Mouse (Mus musculus): Measurements from ENCODE around the gene Klc3.

The Klc3 gene

DNA sequence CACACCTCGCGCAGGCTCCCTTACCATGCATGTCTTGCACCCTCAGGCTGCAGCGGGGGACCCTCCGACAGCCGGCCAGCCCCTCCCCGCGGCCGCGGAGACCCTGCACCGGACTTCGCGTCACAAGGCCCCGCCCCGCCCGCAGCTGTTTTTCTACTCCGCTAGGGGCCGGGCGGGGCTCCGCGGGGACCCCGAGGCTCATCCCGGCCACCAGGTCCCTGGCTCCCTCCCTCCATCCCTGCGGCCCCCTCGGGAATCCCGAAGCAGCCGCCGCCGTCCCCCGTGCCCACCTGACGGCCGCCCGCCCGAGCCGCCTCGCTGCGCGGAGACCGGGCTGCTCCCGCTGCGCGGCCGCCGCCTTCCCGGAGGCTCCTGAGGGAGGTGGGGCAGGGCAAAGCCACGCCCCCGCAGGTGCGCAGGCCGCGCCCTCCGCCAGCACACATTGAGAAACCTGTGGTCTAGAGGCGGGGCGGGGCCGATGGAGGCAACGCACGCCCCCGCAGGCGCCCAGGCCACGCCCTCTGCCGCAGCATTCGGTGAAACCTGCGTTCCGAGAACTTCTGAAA, at the start of gene Klc3:
Gene Klc3 (minus strand): TSS at position 374 of the 566 bp plus-strand sequence.
- peak; percentile 84 for DNase-seq (ENCODE audit: low spot score)

DNA sequence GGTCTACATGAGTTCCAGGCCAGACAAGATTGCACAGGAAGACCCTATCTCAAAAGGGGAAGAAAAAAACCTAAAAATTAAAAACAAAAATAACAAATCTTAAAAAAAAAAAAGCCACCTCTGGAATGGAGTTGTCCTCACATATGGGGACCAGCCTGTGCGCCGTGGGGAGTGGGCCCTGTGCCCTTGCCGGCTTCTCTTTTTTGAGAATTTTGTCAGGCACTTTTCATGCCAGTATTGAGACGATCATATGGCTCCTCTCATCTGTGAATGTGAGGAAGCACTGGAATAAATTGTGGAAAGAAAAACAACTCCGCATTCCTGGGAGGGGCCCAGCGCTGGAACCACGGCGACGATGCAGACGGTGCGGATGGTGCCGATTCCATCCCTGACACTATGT, 45.3 kb upstream of the Klc3 start:
- DNase-seq (ENCODE audit: low spot score) = no peak

DNA sequence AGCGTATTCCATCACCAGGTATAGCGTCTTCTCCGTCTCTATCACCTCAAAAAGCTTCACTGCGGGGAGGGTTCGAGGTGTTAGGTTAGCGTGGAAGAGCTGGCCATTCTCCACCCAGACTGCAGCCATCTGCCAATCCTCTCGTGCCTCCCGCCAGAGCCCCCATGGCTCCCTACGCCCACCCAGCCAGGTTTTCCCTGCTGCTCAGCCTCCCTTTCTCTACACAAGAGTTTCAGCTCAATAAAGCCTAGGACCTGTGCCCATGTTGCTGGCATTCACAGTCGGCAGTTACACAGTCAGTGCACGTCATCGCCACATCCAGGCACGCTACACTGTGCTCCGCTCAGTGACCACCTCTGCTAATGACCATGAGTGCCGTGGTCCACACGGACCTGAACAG, 43.8 kb upstream of the Klc3 start:
- DNase-seq (ENCODE audit: low spot score) = no peak

DNA sequence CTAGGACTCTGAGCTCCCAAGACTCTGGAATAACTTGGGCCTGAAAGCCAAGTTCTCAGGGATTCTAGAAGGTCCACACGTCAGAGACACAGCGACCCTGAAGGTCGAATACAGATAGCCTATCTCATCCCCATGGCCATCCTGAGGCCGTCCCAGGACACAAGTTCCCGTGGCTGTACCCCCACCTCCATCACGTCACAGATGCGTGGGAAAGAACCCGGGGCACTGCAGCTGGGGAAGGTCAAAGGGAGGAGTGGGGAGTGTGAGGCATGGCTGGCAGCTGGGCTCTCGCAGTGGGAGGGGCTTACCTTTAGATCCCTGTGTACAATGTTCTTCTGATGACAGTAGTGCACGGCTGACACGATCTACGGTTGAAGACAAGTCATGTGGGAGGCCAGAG, 40.9 kb upstream of the Klc3 start:
- no peak for DNase-seq (ENCODE audit: low spot score)

DNA sequence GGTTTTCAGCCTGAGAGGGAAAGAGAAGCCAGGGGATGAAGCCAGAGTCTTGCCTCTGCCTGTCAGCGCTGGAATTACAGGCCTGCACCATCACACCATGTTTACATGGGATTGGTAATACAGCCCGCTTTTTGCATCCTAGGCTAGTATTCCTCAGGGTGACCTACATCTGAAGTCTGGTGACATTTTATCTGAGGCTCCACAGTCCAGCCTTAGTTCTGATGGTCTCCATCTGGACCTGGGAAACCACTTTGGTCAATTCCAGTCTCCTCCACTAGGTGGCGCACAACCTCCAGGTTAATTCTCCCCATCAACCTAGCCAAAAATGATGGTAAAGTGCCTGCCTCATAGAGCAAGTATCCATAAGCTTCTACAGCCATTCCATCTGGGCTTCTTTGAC, 39.4 kb upstream of the Klc3 start:
- DNase-seq (ENCODE audit: low spot score) = peak; percentile 84

DNA sequence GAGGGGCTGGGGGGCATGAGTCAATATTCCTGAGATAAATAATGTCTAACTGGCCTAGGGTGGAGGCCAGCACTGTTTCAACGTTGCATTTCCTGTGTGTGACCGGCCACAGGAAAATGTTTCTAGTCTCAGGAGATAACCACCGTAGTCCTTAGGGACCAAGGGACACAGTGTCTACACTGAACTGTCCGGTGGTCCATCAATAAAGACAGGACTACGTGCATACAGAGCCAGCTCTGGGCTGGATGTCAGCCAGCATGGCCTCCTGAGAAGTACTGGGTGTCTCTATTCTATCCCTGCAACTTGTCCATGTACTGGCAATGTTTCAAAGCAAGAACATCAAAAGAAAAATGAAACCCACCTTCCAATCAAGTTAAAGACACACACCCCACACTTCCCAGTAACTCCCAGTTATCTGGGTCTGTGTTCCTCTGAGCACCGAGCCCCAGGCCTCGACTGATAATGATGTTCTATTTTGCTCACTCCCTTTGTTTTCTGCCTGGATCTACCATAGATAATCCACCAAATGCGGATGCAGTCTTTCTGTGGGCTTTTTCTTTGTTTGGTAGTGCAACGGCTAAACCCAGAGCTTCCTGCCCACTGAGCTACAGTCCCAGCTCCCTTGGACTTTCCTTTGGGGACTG, 37.7 kb upstream of the Klc3 start:
- peak; percentile 73 for DNase-seq (ENCODE audit: low spot score)

DNA sequence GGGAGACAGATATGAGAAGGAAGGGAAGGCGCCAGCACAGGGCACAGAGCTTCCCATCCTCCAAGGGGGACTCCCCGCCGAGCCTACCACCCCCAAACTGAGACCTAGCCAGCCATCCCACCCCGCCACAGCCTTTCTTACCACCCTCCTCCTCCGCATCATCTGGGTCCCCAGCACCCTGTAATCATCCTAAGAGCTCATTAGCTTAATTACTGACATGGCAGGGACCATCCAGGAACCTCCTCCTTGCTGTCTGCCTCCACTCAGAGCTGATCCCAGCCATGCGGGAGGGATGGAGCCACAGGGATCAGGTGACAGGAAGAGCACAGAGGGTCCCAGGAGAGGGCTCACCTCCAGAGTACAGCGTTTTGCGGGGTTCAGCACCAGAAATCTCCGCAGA, 33.1 kb upstream of the Klc3 start:
- DNase-seq (ENCODE audit: low spot score) = no peak

DNA sequence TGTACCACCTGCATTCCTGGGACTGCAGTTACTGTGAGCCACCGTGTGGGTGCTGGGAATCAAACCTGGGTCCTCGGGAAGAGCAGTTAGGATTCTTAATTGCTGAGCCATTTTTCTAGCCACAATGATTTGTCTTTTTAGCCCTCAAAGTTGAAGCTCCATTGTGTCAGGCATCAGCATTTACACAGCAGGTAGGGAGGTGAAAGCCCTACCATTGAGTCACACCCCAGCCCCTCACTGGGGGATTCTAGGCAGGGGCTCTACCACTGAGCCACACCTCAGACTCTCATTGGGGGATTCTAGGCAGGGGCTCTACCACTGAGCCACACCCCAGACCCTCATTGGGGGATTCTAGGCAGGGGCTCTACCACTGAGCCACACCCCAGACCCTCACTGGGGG, 32.4 kb upstream of the Klc3 start:
- DNase-seq (ENCODE audit: low spot score) = no peak

DNA sequence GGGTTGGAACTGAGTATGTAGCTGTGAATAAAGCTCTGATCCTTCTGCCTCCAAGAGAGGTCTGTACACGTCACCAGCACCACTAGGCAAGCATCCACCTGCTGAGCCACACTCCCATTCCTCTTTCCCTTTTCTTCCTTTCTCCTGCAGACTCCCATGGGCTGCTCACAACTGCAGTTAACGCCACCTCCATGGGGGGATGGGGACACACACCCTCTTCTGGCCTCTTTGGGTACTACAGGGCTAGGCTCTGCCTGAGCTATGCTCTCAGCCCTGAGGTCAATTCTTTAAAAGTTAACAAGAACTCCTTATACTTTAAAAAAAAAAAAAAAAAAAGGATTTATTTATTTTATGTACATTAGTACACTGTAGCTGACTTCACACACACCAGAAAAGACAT, 28.6 kb upstream of the Klc3 start:
- DNase-seq (ENCODE audit: low spot score) = no peak

DNA sequence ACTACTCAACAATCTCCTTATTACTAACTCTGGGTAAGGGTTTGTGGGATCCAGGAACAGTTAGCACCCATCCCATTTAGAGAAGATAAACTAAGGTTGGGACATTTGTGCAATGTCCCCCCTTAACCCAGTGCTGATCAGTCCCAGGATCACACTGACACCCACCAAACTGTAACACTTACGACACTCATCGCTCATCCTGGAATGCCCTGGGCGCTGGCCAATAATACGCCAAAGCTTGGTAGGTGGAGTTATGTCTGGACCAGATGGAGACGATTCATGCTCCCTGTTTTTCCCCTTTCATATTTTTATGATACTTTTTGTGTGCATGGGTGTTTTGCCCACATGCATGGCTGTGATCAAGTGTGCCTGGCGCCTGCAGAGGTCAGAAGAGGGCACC, 26.5 kb upstream of the Klc3 start:
- DNase-seq (ENCODE audit: low spot score) = no peak

DNA sequence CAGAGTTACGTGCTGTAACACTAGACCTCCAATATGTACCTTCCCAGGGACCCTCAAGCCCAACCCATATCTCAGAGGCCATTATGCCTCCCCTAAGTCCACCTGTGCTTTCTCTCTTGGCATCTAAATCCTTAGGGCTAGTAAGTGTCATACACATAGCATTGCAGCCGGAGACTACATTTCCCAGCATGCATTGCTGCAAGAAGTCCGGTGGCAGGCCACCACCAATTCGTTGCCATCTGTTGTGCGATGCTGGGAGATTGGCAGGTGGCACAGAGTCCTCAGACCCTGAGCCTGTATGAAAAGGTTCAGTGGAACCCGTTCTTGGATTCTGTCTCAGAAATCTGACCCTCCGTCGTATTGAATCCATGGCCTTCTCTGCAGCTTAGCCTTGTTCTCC, 25.8 kb upstream of the Klc3 start:
- no peak for DNase-seq (ENCODE audit: low spot score)

DNA sequence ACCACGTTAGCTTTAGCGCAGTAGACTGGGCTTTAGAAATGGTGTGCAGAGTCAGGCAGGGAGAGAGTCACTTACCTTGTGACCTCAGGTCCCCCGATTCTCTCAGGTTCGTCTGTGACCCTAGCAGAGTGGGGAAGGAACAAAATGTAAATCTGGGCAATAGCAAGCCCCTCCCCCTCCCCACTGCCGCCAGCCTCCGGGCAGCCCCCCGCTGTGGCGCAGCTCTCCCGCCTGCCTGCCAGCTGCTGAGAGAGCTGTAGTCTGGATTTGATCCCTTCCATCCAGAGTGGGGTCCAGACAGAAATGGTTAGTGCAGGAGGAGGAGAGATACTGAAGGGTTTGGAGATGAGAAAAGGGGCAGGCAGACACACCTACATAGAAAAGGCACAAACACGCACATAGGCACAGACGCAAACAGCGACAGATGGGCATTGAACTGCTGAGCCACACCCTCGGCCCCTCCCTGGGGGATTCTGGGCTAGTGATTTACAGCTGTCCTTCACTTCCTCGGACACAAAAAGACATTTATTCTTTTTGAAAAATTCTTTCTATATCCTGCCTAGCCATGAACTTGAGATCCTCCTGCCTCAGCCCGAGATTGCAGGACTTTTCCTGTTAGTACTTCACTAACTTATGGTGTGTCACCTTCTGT, 24.2 kb upstream of the Klc3 start:
- DNase-seq (ENCODE audit: low spot score) = no peak

DNA sequence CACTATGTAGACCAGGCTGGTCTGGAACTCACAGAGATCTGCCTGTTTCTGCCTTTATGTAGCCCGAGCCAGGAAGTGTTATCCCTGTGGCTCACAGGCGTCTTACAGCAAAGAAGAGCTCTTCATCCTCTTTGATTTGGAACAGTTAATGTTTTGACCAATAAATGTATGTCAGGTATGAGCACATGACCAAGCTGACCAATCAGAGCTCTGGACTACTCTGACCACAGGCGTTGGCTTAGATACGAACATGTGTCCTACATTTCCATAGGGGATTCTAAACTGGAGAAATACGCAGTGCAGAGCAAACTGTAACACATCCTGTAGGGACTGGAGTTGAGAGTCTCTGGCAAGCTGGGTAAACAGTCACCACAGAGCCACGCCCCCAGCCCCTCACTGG, 23.0 kb upstream of the Klc3 start:
- DNase-seq (ENCODE audit: low spot score) = no peak

DNA sequence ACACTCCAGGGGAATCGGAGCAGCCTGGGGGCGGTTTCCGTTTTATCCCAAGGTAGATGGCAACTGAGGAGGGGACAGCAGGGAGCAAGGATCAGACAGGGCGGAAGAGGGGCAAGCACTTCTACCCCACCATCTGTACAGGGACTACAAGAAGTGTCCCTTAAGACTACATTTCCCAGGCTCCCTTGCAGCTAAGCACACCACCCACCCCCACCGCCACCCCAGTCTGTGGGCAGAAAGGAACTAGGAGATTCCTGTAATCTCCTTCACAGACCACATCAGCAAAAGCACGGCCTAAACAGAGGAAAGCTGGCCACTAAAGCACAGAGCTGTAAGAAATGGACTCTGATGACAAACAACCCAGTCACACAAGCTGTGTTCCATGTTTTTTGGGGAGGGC, 22.4 kb upstream of the Klc3 start:
- DNase-seq (ENCODE audit: low spot score) = no peak

DNA sequence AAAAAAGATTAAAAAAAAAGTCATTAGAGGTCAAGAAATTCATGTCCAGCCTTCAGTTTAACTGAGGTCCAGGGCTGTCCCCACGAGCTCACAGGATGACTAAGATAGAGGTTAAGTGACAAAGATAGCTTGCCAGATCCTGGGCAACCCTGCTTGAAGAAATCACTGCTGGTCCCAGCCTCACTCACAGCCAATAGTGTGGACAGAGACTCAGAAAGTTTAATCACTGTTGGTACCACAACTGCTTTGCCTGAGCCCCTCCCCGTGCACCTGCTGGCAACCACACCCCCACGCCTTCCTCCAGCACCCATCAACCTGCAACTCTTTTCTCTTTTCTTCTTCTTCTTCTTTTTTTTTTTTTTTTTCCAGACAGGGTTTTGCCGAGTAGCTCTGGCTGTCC, 20.1 kb upstream of the Klc3 start:
- DNase-seq (ENCODE audit: low spot score) = no peak

DNA sequence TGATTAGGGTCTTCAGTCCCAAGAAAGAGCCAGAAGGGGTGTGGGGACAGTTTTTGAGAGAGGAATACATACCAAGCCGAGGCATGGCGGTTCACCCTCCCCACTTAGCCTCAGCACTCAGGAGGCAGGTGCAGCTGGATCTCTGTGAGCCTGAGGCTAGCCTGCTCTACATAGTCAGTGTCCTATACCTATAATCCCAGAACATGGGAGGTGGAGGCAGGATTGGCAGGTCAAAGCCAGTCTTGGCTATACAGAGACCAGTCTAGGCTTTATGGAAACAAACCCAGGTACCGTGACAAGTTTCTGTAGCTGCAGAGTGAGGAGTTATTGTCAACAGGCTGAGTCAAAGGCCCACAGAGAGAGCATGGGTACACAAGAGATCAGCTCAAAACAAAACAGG, 19.2 kb upstream of the Klc3 start:
- DNase-seq (ENCODE audit: low spot score) = no peak

DNA sequence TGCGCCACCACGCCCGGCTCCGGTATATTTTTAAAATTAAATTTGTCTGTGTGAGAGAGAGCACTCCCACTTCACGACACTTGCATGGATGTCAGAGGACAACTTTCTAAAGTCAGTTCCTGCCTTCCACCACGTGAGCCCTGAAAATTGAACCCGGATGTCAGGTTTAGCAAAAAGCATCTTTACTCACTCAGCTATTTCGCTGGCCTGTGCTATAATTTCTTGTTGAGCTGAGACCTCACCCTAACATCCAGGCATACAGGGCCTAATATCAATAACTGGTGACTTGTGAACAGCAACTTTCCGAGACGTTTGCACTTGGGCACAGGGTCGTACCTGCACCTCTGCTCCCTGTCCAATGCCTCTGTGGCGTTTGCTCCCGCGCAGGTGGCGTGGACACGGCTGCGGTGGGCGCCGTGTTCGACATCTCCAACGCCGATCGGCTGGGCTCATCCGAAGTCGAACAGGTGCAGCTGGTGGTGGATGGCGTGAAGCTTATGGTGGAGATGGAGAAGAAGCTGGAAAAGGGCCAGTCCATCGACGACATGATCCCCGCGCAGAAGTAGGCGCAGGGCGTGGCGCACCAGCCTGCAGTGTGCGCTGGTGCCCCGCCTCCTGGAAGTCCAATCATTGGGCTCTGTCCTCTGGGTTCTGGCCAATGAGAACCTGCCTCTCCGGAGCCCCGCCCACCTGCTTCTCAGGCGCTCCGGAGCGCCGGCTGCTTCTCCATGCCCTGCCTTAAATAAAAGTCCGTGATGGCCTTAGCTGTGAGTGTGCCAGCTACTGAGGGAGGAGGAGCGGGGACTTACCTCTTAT, 17.1 kb upstream of the Klc3 start:
- DNase-seq (ENCODE audit: low spot score) = peak; percentile 94

DNA sequence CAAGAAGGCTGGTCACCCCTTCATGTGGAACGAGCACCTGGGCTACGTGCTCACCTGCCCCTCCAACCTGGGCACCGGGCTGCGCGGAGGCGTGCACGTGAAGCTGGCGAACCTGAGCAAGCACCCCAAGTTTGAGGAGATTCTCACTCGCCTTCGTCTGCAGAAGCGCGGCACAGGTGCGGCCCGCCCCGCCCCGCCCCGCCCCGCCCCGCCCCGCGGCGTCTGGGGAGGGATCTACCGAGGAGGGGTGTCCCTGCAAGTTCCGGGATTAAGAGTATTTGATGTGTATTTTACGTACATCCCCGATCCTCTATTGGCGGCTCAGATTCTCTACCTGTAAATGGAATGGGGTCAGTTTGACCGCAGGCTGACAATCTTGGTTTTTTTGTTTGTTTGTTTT, 16.2 kb upstream of the Klc3 start:
- DNase-seq (ENCODE audit: low spot score) = no peak

DNA sequence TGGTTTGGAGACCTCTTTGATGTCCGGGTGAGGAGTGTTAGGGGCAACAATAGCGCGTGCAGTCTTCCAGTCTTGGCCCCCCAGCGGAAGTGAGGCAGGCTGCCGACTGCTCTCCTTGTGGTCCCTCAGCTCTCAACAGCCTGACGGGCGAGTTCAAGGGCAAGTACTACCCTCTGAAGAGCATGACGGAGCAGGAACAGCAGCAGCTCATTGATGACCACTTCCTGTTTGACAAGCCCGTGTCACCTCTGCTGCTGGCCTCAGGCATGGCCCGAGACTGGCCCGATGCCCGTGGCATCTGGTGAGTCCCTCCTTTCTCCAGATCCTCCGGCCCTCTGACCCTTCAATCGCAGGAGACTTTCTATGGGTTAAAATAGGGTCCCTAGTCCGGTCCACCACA, 12.7 kb upstream of the Klc3 start:
- DNase-seq (ENCODE audit: low spot score) = no peak

DNA sequence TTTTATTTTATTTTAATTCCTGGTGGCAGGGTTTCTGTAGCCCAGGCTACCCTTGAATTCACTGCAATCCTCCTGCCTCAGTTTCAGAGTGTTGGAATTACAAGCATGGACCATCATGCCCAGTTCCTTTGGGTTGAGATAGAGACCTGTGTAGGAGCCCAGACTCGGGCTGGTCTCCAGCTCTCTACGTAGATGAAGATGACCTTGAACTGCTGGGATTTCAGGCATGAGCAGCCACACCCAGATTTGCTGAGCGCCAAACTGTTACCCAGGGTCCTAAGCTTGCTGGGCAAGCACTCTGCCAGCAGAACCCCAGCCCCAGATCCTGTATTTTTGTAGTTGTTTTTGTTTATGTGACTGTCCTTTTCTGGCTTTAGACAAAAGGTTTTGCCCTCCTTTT, 9.6 kb upstream of the Klc3 start:
- DNase-seq (ENCODE audit: low spot score) = no peak

DNA sequence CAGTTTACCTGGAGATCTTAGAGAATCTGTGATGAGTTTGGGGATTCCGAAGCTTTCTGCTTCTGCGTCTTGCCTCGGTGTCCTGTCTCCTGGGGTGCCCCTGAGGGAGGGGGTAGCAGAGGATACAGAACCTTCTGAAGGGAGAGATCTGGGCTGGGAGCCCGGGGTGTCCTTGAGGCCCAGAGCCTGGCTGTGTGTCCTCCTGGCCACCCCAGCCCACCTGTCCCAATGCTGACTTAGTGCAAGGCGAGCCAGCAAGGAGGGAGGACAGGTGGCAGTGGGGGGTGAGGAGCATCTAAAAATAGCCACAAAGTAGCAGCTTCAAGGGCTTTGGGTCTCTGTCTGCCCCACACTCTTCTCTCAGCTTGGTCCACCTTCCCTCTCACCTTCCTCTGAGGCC, 7.9 kb upstream of the Klc3 start:
- DNase-seq (ENCODE audit: low spot score) = no peak

DNA sequence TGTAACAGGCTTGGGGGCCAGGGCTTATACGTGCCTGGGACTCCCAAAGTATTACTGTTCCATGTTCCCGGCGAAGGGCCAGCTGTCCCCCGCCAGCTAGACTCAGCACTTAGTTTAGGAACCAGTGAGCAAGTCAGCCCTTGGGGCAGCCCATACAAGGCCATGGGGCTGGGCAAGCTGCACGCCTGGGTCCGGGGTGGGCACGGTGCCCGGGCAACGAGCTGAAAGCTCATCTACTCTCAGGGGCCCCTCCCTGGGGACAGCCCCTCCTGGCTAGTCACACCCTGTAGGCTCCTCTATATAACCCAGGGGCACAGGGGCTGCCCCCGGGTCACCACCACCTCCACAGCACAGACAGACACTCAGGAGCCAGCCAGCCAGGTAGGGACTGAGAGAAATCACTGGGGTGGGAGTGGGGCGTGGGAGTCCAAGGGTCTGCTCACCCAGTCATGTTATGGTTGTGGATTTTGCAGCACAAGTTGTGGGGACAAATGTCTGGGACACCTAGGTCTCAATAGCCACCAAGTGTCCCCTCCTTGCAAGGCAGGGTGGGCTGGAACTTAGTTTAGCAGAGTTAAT, 7.0 kb upstream of the Klc3 start:
- no peak for DNase-seq (ENCODE audit: low spot score)

DNA sequence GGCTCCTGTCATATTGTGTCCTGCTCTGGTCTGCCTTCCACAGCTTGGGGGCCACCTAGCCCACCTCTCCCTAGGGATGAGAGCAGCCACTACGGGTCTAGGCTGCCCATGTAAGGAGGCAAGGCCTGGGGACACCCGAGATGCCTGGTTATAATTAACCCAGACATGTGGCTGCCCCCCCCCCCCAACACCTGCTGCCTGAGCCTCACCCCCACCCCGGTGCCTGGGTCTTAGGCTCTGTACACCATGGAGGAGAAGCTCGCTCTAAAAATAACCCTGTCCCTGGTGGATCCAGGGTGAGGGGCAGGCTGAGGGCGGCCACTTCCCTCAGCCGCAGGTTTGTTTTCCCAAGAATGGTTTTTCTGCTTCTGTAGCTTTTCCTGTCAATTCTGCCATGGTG, 5.8 kb upstream of the Klc3 start:
- DNase-seq (ENCODE audit: low spot score) = no peak
